Mouse (Mus musculus): ENCODE measurements around the gene Adgb. TPM values are rescaled to one million over a fixed set of nuclear protein-coding genes. Genes with fewer than 3 reads are reported as not detected.

The Adgb gene
- 0.01 TPM in 1 of 2 replicates, not detected in the other for polyA plus RNA-seq (2012; rRNA removed)

DNA sequence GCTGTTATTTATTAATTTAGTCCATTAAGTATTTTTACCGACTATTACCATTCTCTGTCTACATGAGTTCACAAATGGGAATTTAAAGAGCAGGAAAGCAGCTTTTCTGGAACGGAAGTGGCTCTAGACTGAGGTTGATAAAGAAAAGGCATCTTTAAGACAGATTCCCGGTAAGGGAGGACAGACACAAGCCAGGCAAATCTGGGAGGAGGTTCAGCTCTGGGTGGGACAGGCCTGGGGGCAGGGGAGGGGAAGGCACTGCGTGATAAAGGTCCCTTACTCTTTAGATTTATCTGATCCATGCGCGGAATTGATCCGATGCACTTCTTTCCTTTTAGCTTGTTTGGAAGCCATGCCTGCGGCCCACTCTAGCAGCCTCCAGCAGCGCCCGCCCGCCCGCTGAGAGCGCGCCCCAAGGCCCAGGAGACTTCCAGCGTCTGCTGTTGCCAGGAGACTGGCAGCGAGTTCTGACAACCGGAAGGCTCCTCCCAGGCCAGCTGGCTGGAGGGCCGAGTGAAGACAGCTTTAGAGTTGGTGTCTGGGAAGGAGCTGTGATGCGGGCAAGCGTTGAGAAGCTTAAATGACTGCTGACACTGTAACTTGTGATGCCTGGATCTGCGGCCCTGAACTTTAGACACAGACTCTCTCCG lies at the start of gene Adgb:
TSS of gene Adgb (minus strand) at position 366 of the 650 bp plus-strand sequence.

Other genes with a start within 250 kb of the Adgb start
- gene Rab32, start 85.9 kb upstream of the Adgb start, polyA plus RNA-seq (2012; rRNA removed), result 3.2 and 4.1 TPM in 2 replicates
- gene Gm10944, start 209.0 kb upstream of the Adgb start, polyA plus RNA-seq (2012; rRNA removed), result not detected in 2 replicates

Data from stomach, adult 2 months (tissue).